Mouse (Mus musculus): Measurements from ENCODE around the gene Ado. TPM values are rescaled to one million over a fixed set of nuclear protein-coding genes. Genes with fewer than 3 reads are reported as not detected.

Gene Ado
- total and polyA plus RNA-seq, 3 experiments, result 21.1 to 22.6 (median 21.5) TPM

- Histone ChIP-seq H3K4me3 (ENCODE audit: low read depth, low read length) (no peak overlapping the region), H3K9me3 (replicated peaks) (no peaks in the 10 kb centered on the region), H3K4me1 (ENCODE audit: insufficient read depth, low read depth, low read length) (no peaks in the 10 kb centered on the region), H3K27me3 (ENCODE audit: insufficient read depth, low read length) (peaks cover 5% of the 10 kb centered on the region; the same call in 1 of the 2 replicates), H3K36me3 (replicated peaks) (no peaks in the 10 kb centered on the region)
- DNase-seq (ENCODE audit: low spot score) (no peak), ATAC-seq (ENCODE audit: extremely low read depth, insufficient number of reproducible peaks, low FRiP score, poor library complexity, severe bottlenecking) (no peak)
- TF ChIP-seq TAL1 (conservative IDR thresholded peaks at IDR 0.05; ENCODE audit: low read depth, low read length), result no peak
- no peak for TF ChIP-seq GATA2 (IDR thresholded peaks at IDR 0.05; ENCODE audit: borderline replicate concordance, low read depth, low read length)
- no peak for TF ChIP-seq GATA1 (IDR thresholded peaks at IDR 0.05; ENCODE audit: borderline replicate concordance, low read length)
- TF ChIP-seq CTCF (IDR thresholded peaks at IDR 0.05; ENCODE audit: low read depth, low read length), result no peak
- TF ChIP-seq POLR2AphosphoS5 (IDR thresholded peaks at IDR 0.05; ENCODE audit: insufficient replicate concordance, low read depth, low read length), result no peak
These were observed 22.3 kb downstream of the Ado start for GRCm38 (mm10) chr10:67526435-67526834.

GRCm38 (mm10) chr10:67524694-67525093 lies 24.1 kb downstream of the Ado start:
- H3K36me3 ChIP-seq (replicated peaks), result no peaks in the 10 kb centered on the region
- TF ChIP-seq GATA2 (IDR thresholded peaks at IDR 0.05; ENCODE audit: borderline replicate concordance, low read depth, low read length) (no peak), GATA1 (IDR thresholded peaks at IDR 0.05; ENCODE audit: borderline replicate concordance, low read length) (no peak), POLR2AphosphoS5 (IDR thresholded peaks at IDR 0.05; ENCODE audit: insufficient replicate concordance, low read depth, low read length) (no peak), TAL1 (conservative IDR thresholded peaks at IDR 0.05; ENCODE audit: low read depth, low read length) (no peak), CTCF (IDR thresholded peaks at IDR 0.05; ENCODE audit: low read depth, low read length) (no peak)
- no peaks in the 10 kb centered on the region for H3K4me1 ChIP-seq (ENCODE audit: insufficient read depth, low read depth, low read length)
- no peak overlapping the region for H3K4me3 ChIP-seq (ENCODE audit: low read depth, low read length)
- DNase-seq (ENCODE audit: low spot score), result no peak
- 0 out of 2 replicates have a peak, but pooled peaks cover 2% of the 10 kb centered on the region for H3K27me3 ChIP-seq (ENCODE audit: insufficient read depth, low read length)
- ATAC-seq (ENCODE audit: extremely low read depth, insufficient number of reproducible peaks, low FRiP score, poor library complexity, severe bottlenecking), result no peak
- H3K9me3 ChIP-seq (replicated peaks), result no peaks in the 10 kb centered on the region

- Histone ChIP-seq H3K4me1 (ENCODE audit: insufficient read depth, low read depth, low read length) (no peaks in the 10 kb centered on the region), H3K4me3 (ENCODE audit: low read depth, low read length) (no peak overlapping the region), H3K36me3 (replicated peaks) (no peaks in the 10 kb centered on the region), H3K9me3 (replicated peaks) (no peaks in the 10 kb centered on the region), H3K27me3 (ENCODE audit: insufficient read depth, low read length) (0 out of 2 replicates have a peak, but pooled peaks cover 2% of the 10 kb centered on the region)
- DNase-seq (ENCODE audit: low spot score) (no peak), ATAC-seq (ENCODE audit: extremely low read depth, insufficient number of reproducible peaks, low FRiP score, poor library complexity, severe bottlenecking) (no peak)
- TF ChIP-seq CTCF (IDR thresholded peaks at IDR 0.05; ENCODE audit: low read depth, low read length) (no peak), GATA2 (IDR thresholded peaks at IDR 0.05; ENCODE audit: borderline replicate concordance, low read depth, low read length) (no peak), GATA1 (IDR thresholded peaks at IDR 0.05; ENCODE audit: borderline replicate concordance, low read length) (no peak), TAL1 (conservative IDR thresholded peaks at IDR 0.05; ENCODE audit: low read depth, low read length) (no peak), POLR2AphosphoS5 (IDR thresholded peaks at IDR 0.05; ENCODE audit: insufficient replicate concordance, low read depth, low read length) (no peak)
These were observed 24.6 kb downstream of the Ado start for GRCm38 (mm10) chr10:67524130-67524529.

- Histone ChIP-seq H3K36me3 (replicated peaks) (no peaks in the 10 kb centered on the region), H3K4me1 (ENCODE audit: insufficient read depth, low read depth, low read length) (no peaks in the 10 kb centered on the region), H3K4me3 (ENCODE audit: low read depth, low read length) (no peak overlapping the region), H3K9me3 (replicated peaks) (no peaks in the 10 kb centered on the region), H3K27me3 (ENCODE audit: insufficient read depth, low read length) (peaks cover 2% of the 10 kb centered on the region; the same call in 1 of the 2 replicates)
- TF ChIP-seq POLR2AphosphoS5 (IDR thresholded peaks at IDR 0.05; ENCODE audit: insufficient replicate concordance, low read depth, low read length) (no peak), GATA1 (IDR thresholded peaks at IDR 0.05; ENCODE audit: borderline replicate concordance, low read length) (no peak), CTCF (IDR thresholded peaks at IDR 0.05; ENCODE audit: low read depth, low read length) (no peak)
- DNase-seq (ENCODE audit: low spot score), result no peak
- no peak for ATAC-seq (ENCODE audit: extremely low read depth, insufficient number of reproducible peaks, low FRiP score, poor library complexity, severe bottlenecking)
These were observed 30.0 kb downstream of the Ado start for GRCm38 (mm10) chr10:67518733-67519132.

- no peak for DNase-seq (ENCODE audit: low spot score)
- peaks cover 2% of the 10 kb centered on the region; the same call in 1 of the 2 replicates for H3K27me3 ChIP-seq (ENCODE audit: insufficient read depth, low read length)
- H3K36me3 ChIP-seq (replicated peaks), result no peaks in the 10 kb centered on the region
- TF ChIP-seq GATA1 (IDR thresholded peaks at IDR 0.05; ENCODE audit: borderline replicate concordance, low read length), result no peak
- TF ChIP-seq GATA2 (IDR thresholded peaks at IDR 0.05; ENCODE audit: borderline replicate concordance, low read depth, low read length), result no peak
- no peak for TF ChIP-seq POLR2AphosphoS5 (IDR thresholded peaks at IDR 0.05; ENCODE audit: insufficient replicate concordance, low read depth, low read length)
- TF ChIP-seq CTCF (IDR thresholded peaks at IDR 0.05; ENCODE audit: low read depth, low read length), result no peak
- TF ChIP-seq TAL1 (conservative IDR thresholded peaks at IDR 0.05; ENCODE audit: low read depth, low read length), result no peak
- no peaks in the 10 kb centered on the region for H3K4me1 ChIP-seq (ENCODE audit: insufficient read depth, low read depth, low read length)
- no peak for ATAC-seq (ENCODE audit: extremely low read depth, insufficient number of reproducible peaks, low FRiP score, poor library complexity, severe bottlenecking)
- no peak overlapping the region for H3K4me3 ChIP-seq (ENCODE audit: low read depth, low read length)
- H3K9me3 ChIP-seq (replicated peaks), result no peaks in the 10 kb centered on the region
These were observed 35.9 kb downstream of the Ado start for GRCm38 (mm10) chr10:67512871-67513270.

- Histone ChIP-seq H3K9me3 (replicated peaks) (no peaks in the 10 kb centered on the region), H3K4me3 (ENCODE audit: low read depth, low read length) (no peak overlapping the region), H3K27me3 (ENCODE audit: insufficient read depth, low read length) (peaks cover 2% of the 10 kb centered on the region; the same call in 1 of the 2 replicates), H3K36me3 (replicated peaks) (no peaks in the 10 kb centered on the region), H3K4me1 (ENCODE audit: insufficient read depth, low read depth, low read length) (no peaks in the 10 kb centered on the region)
- TF ChIP-seq GATA2 (IDR thresholded peaks at IDR 0.05; ENCODE audit: borderline replicate concordance, low read depth, low read length) (no peak), GATA1 (IDR thresholded peaks at IDR 0.05; ENCODE audit: borderline replicate concordance, low read length) (no peak), CTCF (IDR thresholded peaks at IDR 0.05; ENCODE audit: low read depth, low read length) (no peak), POLR2AphosphoS5 (IDR thresholded peaks at IDR 0.05; ENCODE audit: insufficient replicate concordance, low read depth, low read length) (no peak), TAL1 (conservative IDR thresholded peaks at IDR 0.05; ENCODE audit: low read depth, low read length) (no peak)
- no peak for ATAC-seq (ENCODE audit: extremely low read depth, insufficient number of reproducible peaks, low FRiP score, poor library complexity, severe bottlenecking)
- no peak for DNase-seq (ENCODE audit: low spot score)
These were observed 36.5 kb downstream of the Ado start for GRCm38 (mm10) chr10:67512211-67512610.
